Mouse (Mus musculus) cerebellum, adult 8-10 months (tissue): ENCODE data around the gene Ptcd2.
A peak's percentile ranks its signal among the peaks of the same experiment; 100 is the strongest.
"Not testable (repeated sequence)": the region's sequence is repeated elsewhere in the genome, so short reads cannot be mapped to it uniquely, and the experiment has no call there.

Experiments
- DNase-seq: peaks from one replicate; pipeline ENCODE4 v3.0.0; 2022

The Ptcd2 gene

DNA sequence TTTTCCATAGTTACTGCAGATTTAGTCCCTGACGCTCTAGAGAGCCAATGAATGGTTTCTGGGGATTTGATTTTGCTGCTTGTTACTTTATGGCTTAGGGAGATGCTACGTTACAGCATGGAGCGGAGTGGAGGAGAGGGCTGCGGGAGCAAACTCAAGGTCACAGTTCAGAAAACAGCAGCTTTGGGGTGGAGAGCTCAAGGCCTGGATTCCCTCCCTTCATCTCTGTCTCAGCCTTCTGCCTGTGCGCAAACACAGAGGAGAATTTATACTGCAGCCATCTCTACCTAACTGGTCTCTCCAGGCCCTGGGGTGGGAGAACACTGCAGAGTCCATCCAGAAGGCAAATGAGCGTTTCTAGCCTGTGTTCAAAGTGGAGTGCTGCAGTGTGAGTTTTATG, 10.6 kb upstream of the Ptcd2 start:
- DNase-seq = no peak

DNA sequence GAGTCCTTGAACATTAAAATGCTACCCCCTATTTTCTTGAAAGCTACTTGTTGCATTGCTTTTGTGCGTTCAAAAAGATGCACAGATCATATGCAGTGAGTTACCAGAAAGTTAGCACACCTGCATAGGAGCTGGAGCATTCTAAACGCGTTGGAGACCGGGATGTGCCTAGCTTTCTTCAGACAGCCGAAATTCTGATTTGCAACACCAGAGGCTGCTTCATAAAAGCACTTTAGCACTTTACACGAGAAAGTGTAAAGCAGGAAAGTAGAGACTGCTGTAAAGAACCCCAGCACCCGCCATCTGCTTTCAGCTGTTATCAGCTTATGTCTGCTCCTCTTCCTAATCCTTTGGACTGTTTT, 9.0 kb upstream of the Ptcd2 start:
- no peak for DNase-seq

DNA sequence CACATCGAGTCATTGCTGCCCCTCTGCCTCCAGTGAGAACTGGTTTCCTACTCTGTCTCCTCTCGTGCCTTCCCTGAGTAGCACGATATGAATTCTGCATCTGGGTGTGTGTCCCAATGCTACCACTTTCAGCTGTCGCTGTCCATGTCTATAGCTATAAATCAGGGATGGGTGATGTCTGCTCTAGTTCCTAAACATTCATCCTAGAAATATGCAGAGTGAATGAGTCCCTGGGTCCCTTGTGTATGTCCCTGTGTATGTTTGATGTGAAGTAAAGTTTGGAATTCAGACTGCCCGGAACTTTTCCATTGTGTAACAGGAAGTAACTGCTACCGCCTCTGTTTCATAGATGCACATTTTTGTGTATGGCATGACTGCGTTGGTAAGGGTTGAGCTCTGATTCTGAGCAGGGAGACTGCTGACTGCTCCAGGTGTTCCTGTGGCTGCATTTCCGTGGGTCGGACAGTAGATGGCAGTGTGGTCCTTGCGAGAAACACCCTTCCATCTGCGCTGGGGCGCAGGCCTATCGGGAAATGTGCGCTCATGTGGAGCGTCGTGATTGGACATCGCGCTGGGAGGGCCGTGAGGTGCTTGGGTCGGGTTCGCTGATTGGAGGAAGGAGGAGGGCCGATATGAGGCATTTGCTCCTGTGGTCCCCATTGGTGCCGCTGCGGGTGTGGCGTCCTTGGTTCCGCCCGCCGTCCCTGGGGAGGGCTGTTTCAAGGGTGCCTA, 8.4 kb upstream of the Ptcd2 start:
- peak; percentile 94 for DNase-seq

DNA sequence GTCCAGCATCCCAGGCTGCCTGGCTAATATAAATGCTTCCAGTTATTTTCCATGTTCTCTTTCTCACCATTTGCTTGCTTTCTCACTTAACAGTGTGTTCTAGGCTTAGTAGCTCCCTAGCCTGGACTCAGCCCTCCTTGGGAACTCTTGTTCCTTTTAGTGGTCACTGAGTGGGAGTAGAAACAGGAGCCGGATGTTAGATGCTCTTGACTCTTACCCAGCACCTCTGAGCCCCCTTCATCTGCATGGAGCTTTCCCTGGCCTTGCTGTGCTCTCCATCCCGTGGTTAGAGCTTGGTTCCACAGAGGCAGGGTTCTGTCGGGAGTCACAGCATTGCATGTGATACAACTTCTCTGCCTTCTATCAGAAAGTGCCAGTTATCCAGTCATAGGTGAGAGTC, 7.1 kb upstream of the Ptcd2 start:
- no peak for DNase-seq

GRCm38 (mm10) chr13:99351186-99351585, 6.7 kb upstream of the Ptcd2 start:
- no peak for DNase-seq

- no peak for DNase-seq
These were observed 5.5 kb upstream of the Ptcd2 start for GRCm38 (mm10) chr13:99350009-99350408.

GRCm38 (mm10) chr13:99343876-99344598, 468 bp downstream of the Ptcd2 start:
- no peak for DNase-seq

- DNase-seq = no peak
These were observed 3.0 kb downstream of the Ptcd2 start for GRCm38 (mm10) chr13:99341504-99341903.

DNA sequence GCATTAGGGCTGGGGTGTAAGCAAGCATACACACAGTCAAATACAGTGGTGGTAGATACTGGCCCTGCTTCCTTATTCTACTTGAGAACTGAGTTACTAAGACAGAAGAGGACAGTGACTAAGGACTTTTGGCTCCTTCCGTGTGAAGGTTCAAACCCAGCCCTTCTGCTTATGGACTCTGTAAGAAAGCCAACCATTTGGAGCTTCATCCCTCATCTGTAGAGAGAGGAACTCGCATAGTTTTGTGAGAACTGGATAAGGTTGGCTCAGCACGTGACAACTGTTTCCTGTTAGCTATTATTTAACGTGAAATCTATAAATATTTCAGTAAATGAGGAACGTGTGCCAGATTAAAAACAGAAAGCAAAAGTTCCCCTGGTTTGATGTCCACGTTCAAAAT, 7.0 kb downstream of the Ptcd2 start:
- no peak for DNase-seq

DNA sequence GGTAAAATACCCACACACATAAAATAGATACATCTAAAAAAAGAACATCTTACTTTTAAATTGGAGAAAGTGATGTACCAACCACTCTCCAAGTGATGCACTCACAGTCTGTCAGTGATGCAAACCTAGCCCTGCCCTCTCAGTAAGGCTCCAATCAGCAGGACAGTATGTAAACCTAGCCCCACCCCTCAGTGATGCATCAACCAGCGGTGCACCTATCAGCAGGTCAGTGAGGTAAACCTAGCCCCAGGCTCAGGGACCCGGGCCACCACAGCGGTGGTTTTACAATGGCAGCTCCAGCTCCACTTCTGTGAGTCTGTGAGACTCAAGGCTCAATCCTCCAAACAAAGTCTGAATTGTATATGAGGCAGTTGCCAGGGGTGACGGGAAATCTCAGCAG, 13.2 kb downstream of the Ptcd2 start:
- no peak for DNase-seq

- not testable (repeated sequence) for DNase-seq
These were observed 20.2 kb downstream of the Ptcd2 start for GRCm38 (mm10) chr13:99324337-99324685.

- DNase-seq = no peak
These were observed 20.7 kb downstream of the Ptcd2 start for GRCm38 (mm10) chr13:99323632-99324336.

DNA sequence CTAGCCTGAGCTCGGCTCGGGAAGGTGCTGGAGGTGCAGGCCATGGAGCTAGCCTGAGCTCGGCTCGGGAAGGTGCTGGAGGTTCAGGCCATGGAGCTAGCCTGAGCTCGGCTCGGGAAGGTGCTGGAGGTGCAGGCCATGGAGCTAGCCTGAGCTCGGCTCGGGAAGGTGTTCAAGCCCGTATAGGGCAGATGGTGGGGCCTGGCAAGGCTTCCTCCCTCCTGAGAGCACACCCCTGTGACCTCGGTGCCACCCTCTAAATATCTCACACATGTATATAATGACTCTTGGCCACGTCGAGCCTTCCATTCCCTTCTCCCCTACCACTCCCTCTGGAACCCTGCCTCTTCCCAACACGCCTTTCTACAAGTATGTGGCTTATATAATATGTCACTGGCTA, 21.6 kb downstream of the Ptcd2 start:
- not testable (repeated sequence) for DNase-seq

- no peak for DNase-seq
These were observed 24.1 kb downstream of the Ptcd2 start for GRCm38 (mm10) chr13:99320453-99320852.

DNA sequence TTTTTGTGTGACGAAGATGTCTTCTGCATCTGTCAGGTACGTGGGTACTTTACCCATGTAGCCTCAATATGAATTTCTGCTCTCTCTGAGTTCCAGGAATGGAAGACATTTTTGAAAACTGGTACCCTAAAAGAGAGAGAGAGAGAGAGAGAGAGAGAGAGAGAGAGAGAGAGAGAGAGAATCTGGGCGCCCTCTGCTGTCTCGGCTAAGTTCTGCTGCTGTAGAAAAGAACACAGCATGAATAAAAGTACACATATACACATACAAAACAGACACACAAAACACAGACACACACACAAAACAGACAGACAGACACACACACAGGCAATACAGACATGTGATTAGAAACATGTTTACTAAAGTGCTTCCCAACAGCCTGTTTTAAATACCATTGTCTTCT, 27.4 kb downstream of the Ptcd2 start:
- DNase-seq = peak; percentile 21

DNA sequence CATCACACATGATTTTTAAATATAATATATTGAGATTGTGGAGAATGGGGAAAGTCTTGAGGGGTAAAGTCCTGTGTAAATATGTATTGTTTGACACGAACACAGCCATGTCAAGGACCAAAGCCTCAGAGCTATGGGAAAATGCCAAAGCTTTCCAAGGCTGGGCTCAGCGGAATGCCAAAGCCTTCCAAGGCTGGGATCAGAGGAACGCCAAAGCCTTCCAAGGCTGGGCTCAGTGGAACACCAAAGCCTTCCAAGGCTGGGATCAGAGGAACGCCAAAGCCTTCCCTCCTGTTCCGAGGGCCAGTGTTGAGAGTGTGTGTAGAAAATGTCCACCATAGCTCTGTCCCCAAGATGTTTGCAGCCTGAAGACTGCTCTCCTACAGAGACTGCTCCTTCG, 28.1 kb downstream of the Ptcd2 start:
- no peak for DNase-seq

DNA sequence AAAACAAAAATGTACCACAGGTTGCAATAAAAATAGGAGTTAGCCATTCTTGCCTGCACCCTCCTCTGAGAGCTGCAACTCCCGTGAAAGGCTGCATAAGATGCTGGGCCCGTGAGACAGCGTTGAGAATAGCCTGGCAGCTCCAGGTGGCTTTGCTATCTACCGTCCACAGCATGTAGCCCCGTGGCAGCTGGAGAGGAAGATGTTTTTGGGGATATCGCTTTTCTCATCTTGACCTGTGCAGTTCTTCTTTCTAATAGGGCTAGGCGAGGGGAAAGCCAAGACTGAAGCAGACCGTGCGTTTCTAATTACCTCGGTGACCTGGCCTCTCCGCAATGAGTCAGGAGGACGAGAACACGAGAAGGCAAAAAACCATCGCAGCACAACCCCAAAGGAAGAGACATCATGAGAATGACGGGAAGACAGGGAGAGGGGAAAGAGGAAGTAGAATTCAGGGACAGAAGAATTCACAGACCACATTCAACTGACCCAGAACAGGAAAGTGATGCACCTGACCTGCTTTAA, 29.8 kb downstream of the Ptcd2 start:
- no peak for DNase-seq

DNA sequence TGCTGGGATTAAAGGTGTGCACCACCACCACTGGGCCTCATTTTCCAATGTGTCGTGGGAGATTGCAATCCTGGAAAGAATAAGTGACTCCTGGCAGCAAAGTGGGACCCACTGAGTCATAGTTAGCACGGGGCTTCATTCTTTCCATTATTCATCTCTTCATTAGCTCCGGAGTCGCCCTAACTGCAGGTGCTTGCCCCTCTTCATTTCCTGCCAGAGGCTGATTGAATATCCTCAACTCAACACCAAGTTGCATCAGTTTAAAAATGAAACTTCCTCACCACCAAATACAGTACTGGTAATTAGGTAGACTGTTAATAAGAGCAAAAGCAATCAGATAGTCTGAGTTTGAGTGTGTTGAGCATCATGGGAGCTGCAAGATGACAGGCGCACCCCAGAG, 30.4 kb downstream of the Ptcd2 start:
- DNase-seq = no peak

GRCm38 (mm10) chr13:99308393-99308792, 36.1 kb downstream of the Ptcd2 start:
- no peak for DNase-seq

DNA sequence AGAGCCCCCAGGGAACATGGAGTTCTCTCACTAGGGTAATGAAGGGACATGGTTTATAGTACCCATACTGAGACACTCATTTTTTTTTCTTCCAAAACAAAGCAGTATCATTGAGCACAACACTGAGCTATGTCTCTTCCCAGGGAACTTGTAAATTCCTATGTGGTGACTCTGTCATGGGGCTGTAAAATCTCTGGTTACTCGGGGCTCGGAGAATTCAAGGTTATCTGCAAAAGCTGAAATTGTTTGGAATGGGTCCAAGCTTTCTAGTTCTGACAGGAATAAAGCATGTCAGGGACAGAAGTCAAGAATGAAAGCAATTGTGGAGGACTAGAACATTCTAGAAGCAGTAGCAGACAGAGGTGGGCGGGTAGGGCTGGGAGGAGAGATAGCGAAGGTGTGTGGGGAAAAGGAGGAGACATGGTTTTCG, 36.6 kb downstream of the Ptcd2 start:
- DNase-seq = no peak

- DNase-seq = no peak
These were observed 38.3 kb downstream of the Ptcd2 start for GRCm38 (mm10) chr13:99306164-99306563.

GRCm38 (mm10) chr13:99305186-99305585, 39.3 kb downstream of the Ptcd2 start:
- DNase-seq = no peak

DNA sequence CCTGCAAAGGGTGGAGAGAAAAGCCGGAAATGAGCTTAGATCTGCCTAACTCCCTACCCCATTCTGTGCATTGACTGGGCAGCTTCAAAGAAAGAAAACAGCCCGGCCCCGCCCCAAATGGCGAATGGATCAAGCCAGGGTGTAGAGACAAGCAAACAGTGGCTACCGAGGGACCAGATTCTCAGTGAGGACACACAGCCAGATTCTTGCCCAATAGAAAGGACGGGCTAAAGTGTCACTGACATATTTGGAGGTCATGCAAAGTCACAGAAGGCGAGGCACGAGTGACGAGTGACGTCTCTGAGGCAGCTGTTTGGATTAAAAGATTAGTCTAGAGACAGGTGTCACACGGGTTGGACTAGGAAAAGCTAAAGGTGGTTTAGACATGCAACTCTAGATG, 40.1 kb downstream of the Ptcd2 start:
- no peak for DNase-seq

- no peak for DNase-seq
These were observed 40.7 kb downstream of the Ptcd2 start for GRCm38 (mm10) chr13:99303846-99304245.
